In the genomic region with DNA sequence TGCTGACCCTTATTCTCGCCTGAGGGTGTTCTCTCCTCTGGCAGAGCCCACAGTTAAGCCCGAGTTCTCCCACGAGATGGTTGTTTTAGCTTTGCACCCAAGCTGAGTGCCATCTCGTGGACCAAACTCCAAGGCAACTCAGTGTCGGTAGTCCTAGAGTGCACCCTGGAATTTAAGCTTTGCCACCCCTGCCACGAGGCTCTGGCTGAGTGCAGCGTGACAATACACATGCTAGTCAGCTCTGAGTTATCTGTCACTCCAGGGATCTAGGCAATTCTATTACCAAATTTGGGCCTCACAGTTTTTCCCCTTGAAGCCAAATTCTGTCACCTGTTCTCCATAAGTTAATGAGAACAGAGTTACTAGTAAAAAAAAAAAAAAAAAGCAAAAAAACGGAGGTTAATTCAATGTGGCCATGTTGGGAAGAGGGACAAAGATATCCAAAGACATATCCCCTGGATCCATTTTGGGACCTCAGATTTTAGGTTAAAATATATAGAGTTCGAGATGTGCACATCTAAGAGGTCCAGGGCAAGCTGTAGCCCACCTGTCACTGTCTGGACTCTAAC, we compare ENCODE assay signal across 8 mouse cellular contexts. TPM values are rescaled to one million over a fixed set of nuclear protein-coding genes. Genes with fewer than 3 reads are reported as not detected.
DNase-seq lines count a peak whose midpoint lies in the region; ATAC-seq and TF ChIP-seq lines count a peak whose summit lies in the region.

No protein-coding gene starts in this region.

- H3K4me3 ChIP-seq in heart, postnatal 0 days (ENCODE audit: low read depth, low read length): peak overlapping the region; percentile 87
- peak overlapping the region; percentile 77 for H3K4me3 ChIP-seq in bone marrow macrophage, adult 2 months (ENCODE audit: insufficient read depth, low read length)
- H3K4me3 ChIP-seq in hindbrain, embryonic 13.5 days: peak overlapping the region; percentile 97
- peak overlapping the region; percentile 89 for H3K4me3 ChIP-seq in midbrain, embryonic 11.5 days (ENCODE audit: low read depth, low read length)

- peaks cover 16% of the 10 kb centered on the region for H3K4me1 ChIP-seq in heart, postnatal 0 days (ENCODE audit: control insufficient read depth, insufficient read depth)
- H3K4me1 ChIP-seq in bone marrow macrophage, adult 2 months (ENCODE audit: control insufficient read depth, insufficient read depth, low read length): 0 out of 2 replicates have a peak, but pooled peaks cover 8% of the 10 kb centered on the region
- H3K4me1 ChIP-seq in hindbrain, embryonic 13.5 days (replicated peaks): peaks cover 18% of the 10 kb centered on the region
- H3K4me1 ChIP-seq in midbrain, embryonic 11.5 days (ENCODE audit: control insufficient read depth, insufficient read depth, low read length): peaks cover 6% of the 10 kb centered on the region; the same call in 1 of the 2 replicates

- H3K27ac ChIP-seq in heart, postnatal 0 days (ENCODE audit: low read depth): peak overlapping the region; percentile 97
- 0 out of 2 replicates have a peak overlapping the region, but pooled peaks have one; percentile 3 for H3K27ac ChIP-seq in bone marrow macrophage, adult 2 months (ENCODE audit: insufficient read depth, low read depth, low read length)
- H3K27ac ChIP-seq in hindbrain, embryonic 13.5 days: peak overlapping the region; percentile 91
- no peak overlapping the region for H3K27ac ChIP-seq in midbrain, embryonic 11.5 days (ENCODE audit: low read depth, low read length)

- 9% methylated on average over 9 of the region's 9 CpGs for WGBS in heart, postnatal 0 days
- WGBS in hindbrain, embryonic 13.5 days: 12% methylated on average over 9 of the region's 9 CpGs
- WGBS in midbrain, embryonic 11.5 days: 12% methylated on average over 9 of the region's 9 CpGs

- ATAC-seq in heart, postnatal 0 days (ENCODE audit: insufficient read depth, low read depth): peak; percentile 47
- peak; percentile 80 for ATAC-seq in hindbrain, embryonic 13.5 days (ENCODE audit: low FRiP score)
- ATAC-seq in midbrain, embryonic 11.5 days (ENCODE audit: low FRiP score): peak; percentile 61

- H3K9me3 ChIP-seq in heart, postnatal 0 days (replicated peaks; ENCODE audit: control insufficient read depth, low read length): no peaks in the 10 kb centered on the region
- no peaks in the 10 kb centered on the region for H3K9me3 ChIP-seq in hindbrain, embryonic 13.5 days
- no peaks in the 10 kb centered on the region for H3K9me3 ChIP-seq in midbrain, embryonic 11.5 days (ENCODE audit: control insufficient read depth, low read length)

- DNase-seq in heart, postnatal 0 days (ENCODE audit: low spot score): no peak
- no peak for DNase-seq in heart, adult 18-20 months
- DNase-seq in midbrain, embryonic 11.5 days (ENCODE audit: low spot score, missing footprints): no peak
- DNase-seq in urinary bladder, adult 18-20 months (ENCODE audit: low spot score in 2 of 2): no peak
- DNase-seq in left cerebral cortex, postnatal 36 days (ENCODE audit: low spot score in 2 of 2): no peak
- DNase-seq in Muller cell, postnatal 12 days (ENCODE audit: inconsistent ontology term): no peak

- H3K36me3 ChIP-seq in heart, postnatal 0 days (replicated peaks; ENCODE audit: control insufficient read depth, insufficient read depth, low read length): no peaks in the 10 kb centered on the region
- no peaks in the 10 kb centered on the region for H3K36me3 ChIP-seq in hindbrain, embryonic 13.5 days
- no peaks in the 10 kb centered on the region for H3K36me3 ChIP-seq in midbrain, embryonic 11.5 days (ENCODE audit: control insufficient read depth, insufficient read depth, low read length)

- intact Hi-C loops in left cerebral cortex, postnatal 36 days (cut with DNase I): no loop called here

- H3K9ac ChIP-seq in heart, postnatal 0 days (replicated peaks; ENCODE audit: low read depth, low read length): peak overlapping the region; percentile 83
- peak overlapping the region; percentile 96 for H3K9ac ChIP-seq in hindbrain, embryonic 13.5 days
- H3K9ac ChIP-seq in midbrain, embryonic 11.5 days (ENCODE audit: low read length): peak overlapping the region; percentile 85

- no peaks in the 10 kb centered on the region for H3K27me3 ChIP-seq in heart, postnatal 0 days (ENCODE audit: control insufficient read depth, insufficient read depth, low read length)
- H3K27me3 ChIP-seq in hindbrain, embryonic 13.5 days: no peaks in the 10 kb centered on the region
- H3K27me3 ChIP-seq in midbrain, embryonic 11.5 days (ENCODE audit: control insufficient read depth, insufficient read depth, low read length): 0 out of 2 replicates have a peak, but pooled peaks cover 4% of the 10 kb centered on the region

- peak overlapping the region; percentile 77 for H3K4me2 ChIP-seq in heart, postnatal 0 days (ENCODE audit: low read depth, low read length)
- peak overlapping the region; percentile 67 for H3K4me2 ChIP-seq in hindbrain, embryonic 13.5 days
- H3K4me2 ChIP-seq in midbrain, embryonic 11.5 days: peak overlapping the region; percentile 94

- no peak for TF ChIP-seq CTCF in heart, postnatal 0 days (IDR thresholded peaks at IDR 0.05; ENCODE audit: low read depth)
- TF ChIP-seq CTCF in bone marrow macrophage, adult 2 months (IDR thresholded peaks at IDR 0.05; ENCODE audit: low read depth, low read length): no peak

- TF ChIP-seq POLR2A in bone marrow macrophage, adult 2 months (IDR thresholded peaks at IDR 0.05; ENCODE audit: borderline replicate concordance, low read depth, low read length): no peak

- no peak for TF ChIP-seq EP300 in heart, postnatal 0 days (IDR thresholded peaks at IDR 0.05; ENCODE audit: low read depth)

RNA-seq across cellular contexts. Expression of a gene that starts 11.0 kb away (rescaled TPM):
- total RNA-seq in heart, postnatal 0 days (2014; rRNA removed; ENCODE audit: low replicate concordance): 44.0 and 45.5 TPM in 2 replicates
- polyA plus RNA-seq in heart, postnatal 0 days (2015; fragmentation: Nextera tagmentation; extraction: Ambion mirVana): 24.2 and 25.5 TPM in 2 replicates
- 10 to 100 TPM; 29.2 to 32.6 TPM for total RNA-seq in heart, adult 18-20 months (2021)
- polyA plus RNA-seq in bone marrow macrophage, adult 2 months (2012; ENCODE audit: insufficient read depth, insufficient read length, missing spikeins): 6.6 and 11.5 TPM in 2 replicates
- 23.6 and 24.1 TPM in 2 replicates for polyA plus RNA-seq in hindbrain, embryonic 13.5 days (2015; fragmentation: Nextera tagmentation; extraction: Ambion mirVana)
- polyA plus RNA-seq in midbrain, embryonic 11.5 days (2014; fragmentation: Nextera tagmentation; extraction: Ambion mirVana): 15.1 and 18.1 TPM in 2 replicates
- 10 to 100 TPM; 45.5 to 56.8 TPM for total RNA-seq in left cerebral cortex, postnatal 36 days (2021)
